Mouse (Mus musculus) heart, embryonic 11.5 days (tissue): ENCODE data around the gene Calcoco1. TPM values are rescaled to one million over a fixed set of nuclear protein-coding genes. Genes with fewer than 3 reads are reported as not detected.
A peak's percentile ranks its signal among the peaks of the same experiment; 100 is the strongest.
"Not testable (repeated sequence)": the region's sequence is repeated elsewhere in the genome, so short reads cannot be mapped to it uniquely, and the experiment has no call there.

ENCODE experiments used
- ATAC-seq: fragments of 200-750 bp; cut with Nextera tagmentation; replicated peaks from 2 replicates; pipeline ENCODE4 v1.8.0; 2017; ENCODE audit warnings: moderate library complexity; ENCODE audit not compliant: insufficient number of reproducible peaks, low FRiP score, low TSS enrichment
- H3K27ac ChIP-seq: fragments of 300-500 bp; sonication (generic); 2 replicates; pipeline ENCODE4 v1.5.1; 2014; ENCODE audit warnings: mild to moderate bottlenecking, low read depth, low read length
- H3K27me3 ChIP-seq: fragments of 300-500 bp; sonication (generic); 2 replicates; pipeline ENCODE4 v1.6.1; 2014; ENCODE audit warnings: mild to moderate bottlenecking, low read length, mixed read lengths; ENCODE audit not compliant: control insufficient read depth, insufficient read depth
- H3K36me3 ChIP-seq: fragments of 300-500 bp; sonication (generic); 2 replicates; pipeline ENCODE4 v1.6.1; 2014; ENCODE audit warnings: mild to moderate bottlenecking, low read length, moderate library complexity, mixed read lengths; ENCODE audit not compliant: control insufficient read depth, insufficient read depth
- H3K4me1 ChIP-seq: fragments of 300-500 bp; sonication (generic); 2 replicates; pipeline ENCODE4 v1.6.1; 2014; ENCODE audit warnings: low read length; ENCODE audit not compliant: control insufficient read depth, insufficient read depth
- H3K4me2 ChIP-seq: fragments of 300-500 bp; sonication (generic); 2 replicates; pipeline ENCODE4 v1.6.1; 2014; ENCODE audit warnings: mild to moderate bottlenecking, moderate library complexity
- H3K4me3 ChIP-seq: fragments of 300-500 bp; sonication (generic); 2 replicates; pipeline ENCODE4 v1.5.1; 2014; ENCODE audit warnings: low read depth, low read length
- H3K9ac ChIP-seq: fragments of 300-500 bp; sonication (generic); 2 replicates; pipeline ENCODE4 v1.6.1; 2014; ENCODE audit warnings: mild to moderate bottlenecking, low read depth, low read length, moderate library complexity
- H3K9me3 ChIP-seq: fragments of 300-500 bp; sonication (generic); replicated peaks from 2 replicates; pipeline ENCODE4 v1.6.1; 2016; ENCODE audit warnings: low read length; ENCODE audit not compliant: control insufficient read depth
- WGBS: fragments of 180-500 bp; shearing (Covaris S2); extraction: QIAGEN DNeasy Blood & Tissue Kit; methylation state at CpG from one replicate; pipeline ENCODE4 v1.1.7; 2014; ENCODE audit not compliant: insufficient replicate concordance; 5-methylcytosine and 5-hydroxymethylcytosine counted together
- polyA plus RNA-seq: library from polyadenylated mRNA; unstranded; fragments of >200 nt; fragmentation: Nextera tagmentation; extraction: Ambion mirVana; gene quantifications from 2 replicates; pipeline ENCODE4 v1.2.1, GENCODE M21; 2014

Calcoco1 gene
- polyA plus RNA-seq, 1 experiment from 2014 or later, result 33.7 TPM

GRCm38 (mm10) chr15:102671721-102672214, 50.2 kb downstream of the Calcoco1 start:
- H3K36me3 ChIP-seq, result no peaks in the 10 kb centered on the region
- ATAC-seq, result peak; percentile 57; the same call in 1 of the 2 replicates
- no peaks in the 10 kb centered on the region for H3K27me3 ChIP-seq
- no peaks in the 10 kb centered on the region for H3K9me3 ChIP-seq
- peak overlapping the region; percentile 90 for H3K9ac ChIP-seq
- peak overlapping the region; percentile 98 for H3K27ac ChIP-seq
- H3K4me3 ChIP-seq, result peak overlapping the region; percentile 45
- peaks cover 11% of the 10 kb centered on the region for H3K4me1 ChIP-seq
- peak overlapping the region; percentile 82 for H3K4me2 ChIP-seq
- under 1% methylated on average over 34 of the region's 34 CpGs for WGBS

- ATAC-seq, result peak; percentile 92
These were observed 51.0 kb downstream of the Calcoco1 start for GRCm38 (mm10) chr15:102670767-102671575.

GRCm38 (mm10) chr15:102670281-102670680, 51.7 kb downstream of the Calcoco1 start:
- H3K36me3 ChIP-seq, result peaks cover 5% of the 10 kb centered on the region; the same call in 1 of the 2 replicates
- no peaks in the 10 kb centered on the region for H3K9me3 ChIP-seq
- peaks cover 11% of the 10 kb centered on the region for H3K4me1 ChIP-seq
- peak overlapping the region; percentile 82 for H3K4me2 ChIP-seq
- H3K9ac ChIP-seq, result peak overlapping the region; percentile 99
- no peaks in the 10 kb centered on the region for H3K27me3 ChIP-seq
- 14% methylated on average over 6 of the region's 6 CpGs for WGBS
- no peak for ATAC-seq
- peak overlapping the region; percentile 78 for H3K4me3 ChIP-seq
- peak overlapping the region; percentile 95 for H3K27ac ChIP-seq

More at GRCm38 (mm10) chr15:102670767-102671575, 51.0 kb downstream of the Calcoco1 start:
- Histone ChIP-seq H3K4me2 (peak overlapping the region; percentile 82), H3K4me1 (peaks cover 11% of the 10 kb centered on the region), H3K9me3 (no peaks in the 10 kb centered on the region), H3K27me3 (no peaks in the 10 kb centered on the region), H3K4me3 (peak overlapping the region; percentile 78), H3K36me3 (peaks cover 4% of the 10 kb centered on the region; the same call in 1 of the 2 replicates), H3K27ac (peak overlapping the region; percentile 98), H3K9ac (peak overlapping the region; percentile 99)
- WGBS, result under 1% methylated on average over 53 of the region's 53 CpGs

GRCm38 (mm10) chr15:102669571-102669970, 52.4 kb downstream of the Calcoco1 start:
- Histone ChIP-seq H3K4me3 (no peak overlapping the region), H3K27ac (no peak overlapping the region)
- WGBS, result 90% methylated on average over 8 of the region's 8 CpGs

GRCm38 (mm10) chr15:102665494-102665893, 56.5 kb downstream of the Calcoco1 start:
- Histone ChIP-seq H3K4me3 (no peak overlapping the region), H3K36me3 (peaks cover 32% of the 10 kb centered on the region), H3K27me3 (no peaks in the 10 kb centered on the region), H3K9ac (no peak overlapping the region), H3K27ac (no peak overlapping the region), H3K9me3 (no peaks in the 10 kb centered on the region), H3K4me1 (peaks cover 7% of the 10 kb centered on the region), H3K4me2 (no peak overlapping the region)
- WGBS, result 38% methylated on average over 4 of the region's 4 CpGs
- 0 out of 2 replicates have a peak, but pooled peaks have one; percentile 31 for ATAC-seq

More at GRCm38 (mm10) chr15:102669571-102669970, 52.4 kb downstream of the Calcoco1 start:
- no peak for ATAC-seq
- Histone ChIP-seq H3K4me1 (peaks cover 11% of the 10 kb centered on the region), H3K4me2 (peak overlapping the region; percentile 82), H3K9me3 (no peaks in the 10 kb centered on the region), H3K36me3 (peaks cover 9% of the 10 kb centered on the region; the same call in 1 of the 2 replicates), H3K27me3 (no peaks in the 10 kb centered on the region), H3K9ac (0 out of 2 replicates have a peak overlapping the region, but pooled peaks have one; percentile 8)

- Histone ChIP-seq H3K9me3 (no peaks in the 10 kb centered on the region), H3K27ac (no peak overlapping the region), H3K9ac (no peak overlapping the region), H3K4me3 (no peak overlapping the region), H3K4me2 (no peak overlapping the region), H3K36me3 (peaks cover 33% of the 10 kb centered on the region), H3K4me1 (no peaks in the 10 kb centered on the region), H3K27me3 (no peaks in the 10 kb centered on the region)
- WGBS, result 93% methylated on average over 8 of the region's 8 CpGs
- ATAC-seq, result no peak
These were observed 58.2 kb downstream of the Calcoco1 start for GRCm38 (mm10) chr15:102663825-102664224.

- H3K27me3 ChIP-seq, H3K9ac ChIP-seq, H3K4me1 ChIP-seq, H3K27ac ChIP-seq, H3K4me2 ChIP-seq, H3K9me3 ChIP-seq, ATAC-seq, H3K4me3 ChIP-seq: not testable (repeated sequence)
- peaks cover 33% of the 10 kb centered on the region for H3K36me3 ChIP-seq
- WGBS, result no CpG with 5 or more reads among the region's 2 CpGs
These were observed 59.4 kb downstream of the Calcoco1 start for GRCm38 (mm10) chr15:102662601-102663000.

GRCm38 (mm10) chr15:102657926-102658381, 64.0 kb downstream of the Calcoco1 start:
- 47% methylated on average over 3 of the region's 3 CpGs for WGBS
- no peaks in the 10 kb centered on the region for H3K27me3 ChIP-seq
- peak overlapping the region; percentile 81 for H3K27ac ChIP-seq
- H3K36me3 ChIP-seq, result peaks cover 9% of the 10 kb centered on the region; the same call in 1 of the 2 replicates
- no peak for ATAC-seq
- no peak overlapping the region for H3K4me3 ChIP-seq
- no peaks in the 10 kb centered on the region for H3K9me3 ChIP-seq
- H3K4me1 ChIP-seq, result peaks cover 12% of the 10 kb centered on the region
- 0 out of 2 replicates have a peak overlapping the region, but pooled peaks have one; percentile 22 for H3K9ac ChIP-seq
- H3K4me2 ChIP-seq, result no peak overlapping the region; the same call in 1 of the 2 replicates
